Mouse (Mus musculus) T-helper 2 cell (primary cell): Measurements from ENCODE around the gene Ppox.
"Not testable (repeated sequence)": the region's sequence is repeated elsewhere in the genome, so short reads cannot be mapped to it uniquely, and the experiment has no call there.

ENCODE experiments used
- in situ Hi-C: fragments of 300-600 bp; cut with MboI, MseI; formaldehyde crosslinking; loops from one replicate; pipeline ENCODE4 v1.15.1; 2025; ENCODE audit warnings: high pct_unique_total_duplicates

Gene Ppox

GRCm38 (mm10) chr1:171280916-171281527 is at the start of gene Ppox:
Ppox (minus strand) TSS chr1:171281186.
- in situ Hi-C loops, result loop anchor here (5.0 kb wide), 1 partner anchor 66 kb away; the partner anchor contains the start of genes Nit1 and Pfdn2

GRCm38 (mm10) chr1:171330216-171330560 is 49.2 kb upstream of the Ppox start:
- in situ Hi-C loops, result no loop called here

GRCm38 (mm10) chr1:171329433-171330215 is 48.6 kb upstream of the Ppox start:
- in situ Hi-C loops, result no loop called here

GRCm38 (mm10) chr1:171328839-171329432 is 48.0 kb upstream of the Ppox start, which contains the start of gene Dedd:
Dedd (plus strand) TSS chr1:171329145.
- in situ Hi-C loops, result no loop called here

- in situ Hi-C loops, result no loop called here
Observed at GRCm38 (mm10) chr1:171328244-171328643, 47.3 kb upstream of the Ppox start.

GRCm38 (mm10) chr1:171326588-171326987 is 45.6 kb upstream of the Ppox start:
- in situ Hi-C loops, result not testable (repeated sequence)

- in situ Hi-C loops, result no loop called here
Observed at GRCm38 (mm10) chr1:171325571-171325970, 44.6 kb upstream of the Ppox start.

- in situ Hi-C loops, result no loop called here
Observed at GRCm38 (mm10) chr1:171322012-171322411, 41.0 kb upstream of the Ppox start.

GRCm38 (mm10) chr1:171321415-171321814 is 40.4 kb upstream of the Ppox start:
- in situ Hi-C loops, result no loop called here

- in situ Hi-C loops, result no loop called here
Observed at GRCm38 (mm10) chr1:171320151-171320550, 39.2 kb upstream of the Ppox start.

GRCm38 (mm10) chr1:171319748-171320147 is 38.8 kb upstream of the Ppox start:
- in situ Hi-C loops, result no loop called here

GRCm38 (mm10) chr1:171309321-171309720 is 28.3 kb upstream of the Ppox start:
- in situ Hi-C loops, result no loop called here

- in situ Hi-C loops, result not testable (repeated sequence)
Observed at GRCm38 (mm10) chr1:171306157-171306556, 25.2 kb upstream of the Ppox start.

- in situ Hi-C loops, result no loop called here
Observed at GRCm38 (mm10) chr1:171298226-171298625, 17.2 kb upstream of the Ppox start.

- in situ Hi-C loops, result no loop called here
Observed at GRCm38 (mm10) chr1:171295063-171295402, 14.0 kb upstream of the Ppox start.

GRCm38 (mm10) chr1:171294298-171295062 is 13.5 kb upstream of the Ppox start, which contains the start of gene Ufc1:
Ufc1 (minus strand) TSS chr1:171295024.
- in situ Hi-C loops, result no loop called here

- in situ Hi-C loops, result no loop called here
Observed at GRCm38 (mm10) chr1:171293906-171294297, 12.9 kb upstream of the Ppox start.

GRCm38 (mm10) chr1:171293351-171293750 is 12.4 kb upstream of the Ppox start:
- in situ Hi-C loops, result no loop called here

- in situ Hi-C loops, result no loop called here
Observed at GRCm38 (mm10) chr1:171288328-171288727, 7.3 kb upstream of the Ppox start.

GRCm38 (mm10) chr1:171287136-171288081 is 6.4 kb upstream of the Ppox start, which contains the start of gene Usp21:
Usp21 (minus strand) TSS chr1:171287991.
- in situ Hi-C loops, result no loop called here

GRCm38 (mm10) chr1:171286517-171286916 is 5.5 kb upstream of the Ppox start:
- in situ Hi-C loops, result no loop called here
